Mouse (Mus musculus): Measurements from ENCODE around the gene Gtf3c6. TPM values are rescaled to one million over a fixed set of nuclear protein-coding genes. Genes with fewer than 3 reads are reported as not detected.

Gtf3c6 gene
- total and polyA plus RNA-seq, 2 experiments from 2014 or later = 25.7 to 71.3 TPM

GRCm38 (mm10) chr10:40300648-40301171 lies 42.8 kb upstream of the Gtf3c6 start:
- Histone ChIP-seq H3K36me3 (replicated peaks; ENCODE audit: control insufficient read depth, insufficient read depth, low read length) (no peaks in the 10 kb centered on the region), H3K9me3 (replicated peaks; ENCODE audit: control insufficient read depth, low read length) (no peaks in the 10 kb centered on the region), H3K4me1 (ENCODE audit: control insufficient read depth, insufficient read depth) (peaks cover 15% of the 10 kb centered on the region), H3K4me3 (ENCODE audit: low read depth, low read length) (peak overlapping the region; percentile 99), H3K4me2 (ENCODE audit: low read depth, low read length) (peak overlapping the region; percentile 97), H3K27ac (ENCODE audit: low read depth) (peak overlapping the region; percentile 94), H3K27me3 (ENCODE audit: control insufficient read depth, insufficient read depth, low read length) (no peaks in the 10 kb centered on the region), H3K9ac (replicated peaks; ENCODE audit: low read depth, low read length) (peak overlapping the region; percentile 98)
- under 1% methylated on average over 36 of the region's 36 CpGs for WGBS
- peak; percentile 84 for ATAC-seq (ENCODE audit: insufficient read depth, low read depth)
- peak; percentile 90 for DNase-seq (ENCODE audit: low spot score)
- no peak for TF ChIP-seq EP300 (IDR thresholded peaks at IDR 0.05; ENCODE audit: low read depth)
- no peak for TF ChIP-seq CTCF (IDR thresholded peaks at IDR 0.05; ENCODE audit: low read depth)

DNA sequence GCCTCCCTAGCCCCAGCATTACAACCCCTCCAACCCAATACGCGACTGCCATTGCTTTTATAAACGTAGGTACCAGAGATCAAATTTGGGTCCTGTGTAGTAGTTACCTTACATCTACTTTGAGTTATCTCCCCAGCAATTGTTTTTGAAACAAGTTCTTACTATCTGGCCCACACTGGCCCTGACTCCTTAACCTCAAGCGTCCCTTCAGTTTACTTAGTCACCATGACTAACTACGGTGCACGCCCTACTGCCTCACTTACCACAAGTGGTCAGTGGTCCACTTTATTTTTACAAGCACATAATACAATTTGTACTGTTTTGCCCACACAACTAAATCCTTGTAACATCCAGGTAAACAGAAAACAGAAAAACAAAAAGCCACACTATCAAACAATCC lies 34.7 kb upstream of the Gtf3c6 start:
- no peak overlapping the region for H3K4me3 ChIP-seq (ENCODE audit: low read depth, low read length)
- H3K9ac ChIP-seq (replicated peaks; ENCODE audit: low read depth, low read length) = no peak overlapping the region
- 93% methylated on average over 6 of the region's 6 CpGs for WGBS
- no peaks in the 10 kb centered on the region for H3K9me3 ChIP-seq (replicated peaks; ENCODE audit: control insufficient read depth, low read length)
- no peaks in the 10 kb centered on the region for H3K27me3 ChIP-seq (ENCODE audit: control insufficient read depth, insufficient read depth, low read length)
- DNase-seq (ENCODE audit: low spot score) (no peak), ATAC-seq (ENCODE audit: insufficient read depth, low read depth) (no peak)
- H3K4me1 ChIP-seq (ENCODE audit: control insufficient read depth, insufficient read depth) = no peaks in the 10 kb centered on the region; the same call in 1 of the 2 replicates
- H3K36me3 ChIP-seq (replicated peaks; ENCODE audit: control insufficient read depth, insufficient read depth, low read length) = peaks cover 36% of the 10 kb centered on the region
- H3K27ac ChIP-seq (ENCODE audit: low read depth) = no peak overlapping the region
- H3K4me2 ChIP-seq (ENCODE audit: low read depth, low read length) = no peak overlapping the region
- no peak for TF ChIP-seq EP300 (IDR thresholded peaks at IDR 0.05; ENCODE audit: low read depth)
- no peak for TF ChIP-seq CTCF (IDR thresholded peaks at IDR 0.05; ENCODE audit: low read depth)

- no peak overlapping the region for H3K9ac ChIP-seq (replicated peaks; ENCODE audit: low read depth, low read length)
- H3K4me3 ChIP-seq (ENCODE audit: low read depth, low read length) = no peak overlapping the region
- no peak overlapping the region for H3K4me2 ChIP-seq (ENCODE audit: low read depth, low read length)
- H3K9me3 ChIP-seq (replicated peaks; ENCODE audit: control insufficient read depth, low read length) = no peaks in the 10 kb centered on the region
- H3K36me3 ChIP-seq (replicated peaks; ENCODE audit: control insufficient read depth, insufficient read depth, low read length) = peaks cover 27% of the 10 kb centered on the region
- no peak for ATAC-seq (ENCODE audit: insufficient read depth, low read depth)
- H3K27me3 ChIP-seq (ENCODE audit: control insufficient read depth, insufficient read depth, low read length) = no peaks in the 10 kb centered on the region
- TF ChIP-seq EP300 (IDR thresholded peaks at IDR 0.05; ENCODE audit: low read depth) (no peak), CTCF (IDR thresholded peaks at IDR 0.05; ENCODE audit: low read depth) (no peak)
- no peak overlapping the region for H3K27ac ChIP-seq (ENCODE audit: low read depth)
- no peak for DNase-seq (ENCODE audit: low spot score)
- no peaks in the 10 kb centered on the region for H3K4me1 ChIP-seq (ENCODE audit: control insufficient read depth, insufficient read depth)
- WGBS = 47% methylated on average over 1 of the region's 1 CpGs
Measured at GRCm38 (mm10) chr10:40286767-40287166, 28.9 kb upstream of the Gtf3c6 start.

- Histone ChIP-seq H3K4me1 (ENCODE audit: control insufficient read depth, insufficient read depth) (no peaks in the 10 kb centered on the region), H3K4me2 (ENCODE audit: low read depth, low read length) (no peak overlapping the region), H3K9ac (replicated peaks; ENCODE audit: low read depth, low read length) (no peak overlapping the region), H3K4me3 (ENCODE audit: low read depth, low read length) (no peak overlapping the region), H3K36me3 (replicated peaks; ENCODE audit: control insufficient read depth, insufficient read depth, low read length) (peaks cover 18% of the 10 kb centered on the region), H3K27ac (ENCODE audit: low read depth) (no peak overlapping the region), H3K9me3 (replicated peaks; ENCODE audit: control insufficient read depth, low read length) (no peaks in the 10 kb centered on the region), H3K27me3 (ENCODE audit: control insufficient read depth, insufficient read depth, low read length) (no peaks in the 10 kb centered on the region)
- DNase-seq (ENCODE audit: low spot score) = no peak
- TF ChIP-seq CTCF (IDR thresholded peaks at IDR 0.05; ENCODE audit: low read depth) = no peak
- TF ChIP-seq EP300 (IDR thresholded peaks at IDR 0.05; ENCODE audit: low read depth) = no peak
- 95% methylated on average over 1 of the region's 1 CpGs for WGBS
- no peak for ATAC-seq (ENCODE audit: insufficient read depth, low read depth)
Measured at GRCm38 (mm10) chr10:40285571-40285970, 27.7 kb upstream of the Gtf3c6 start.

- Histone ChIP-seq H3K27me3 (ENCODE audit: control insufficient read depth, insufficient read depth, low read length) (no peaks in the 10 kb centered on the region), H3K27ac (ENCODE audit: low read depth) (no peak overlapping the region)
- TF ChIP-seq EP300 (IDR thresholded peaks at IDR 0.05; ENCODE audit: low read depth) = no peak
- TF ChIP-seq CTCF (IDR thresholded peaks at IDR 0.05; ENCODE audit: low read depth) = no peak
Measured at GRCm38 (mm10) chr10:40284997-40285396, 27.1 kb upstream of the Gtf3c6 start.

More at GRCm38 (mm10) chr10:40284997-40285396, 27.1 kb upstream of the Gtf3c6 start:
- H3K4me1 ChIP-seq (ENCODE audit: control insufficient read depth, insufficient read depth) = no peaks in the 10 kb centered on the region
- DNase-seq (ENCODE audit: low spot score) = no peak
- H3K4me2 ChIP-seq (ENCODE audit: low read depth, low read length) = no peak overlapping the region
- H3K9me3 ChIP-seq (replicated peaks; ENCODE audit: control insufficient read depth, low read length) = no peaks in the 10 kb centered on the region
- no peak overlapping the region for H3K4me3 ChIP-seq (ENCODE audit: low read depth, low read length)
- ATAC-seq (ENCODE audit: insufficient read depth, low read depth) = no peak
- H3K36me3 ChIP-seq (replicated peaks; ENCODE audit: control insufficient read depth, insufficient read depth, low read length) = peaks cover 16% of the 10 kb centered on the region
- no peak overlapping the region for H3K9ac ChIP-seq (replicated peaks; ENCODE audit: low read depth, low read length)
- 86% methylated on average over 3 of the region's 3 CpGs for WGBS

Measured in heart, postnatal 0 days (tissue).